Mouse (Mus musculus) megakaryocyte, embryonic 14.5 days (primary cell): ENCODE data around the gene Slc24a1.

Source experiments
- FLI1 ChIP-seq: IDR thresholded peaks from 2 replicates; pipeline ENCODE4 v1.6.1; 2012; ENCODE audit warnings: low read length, inconsistent platforms, mixed read lengths
- GATA1 ChIP-seq: IDR thresholded peaks from 3 replicates; pipeline ENCODE4 v1.6.1; 2012; ENCODE audit warnings: mixed read lengths, low read length, inconsistent platforms, borderline replicate concordance

GRCm38 (mm10) chr9:64953190-64953589 is 1.8 kb upstream of the Slc24a1 start:
- no peak for TF ChIP-seq GATA1
- no peak for TF ChIP-seq FLI1
